Mouse (Mus musculus): ENCODE data around the gene Myo1c. TPM values are rescaled to one million over a fixed set of nuclear protein-coding genes. Genes with fewer than 3 reads are reported as not detected.

The Myo1c gene
- polyA plus RNA-seq, 1 experiment from 2014 or later, result 37.4 TPM

DNA sequence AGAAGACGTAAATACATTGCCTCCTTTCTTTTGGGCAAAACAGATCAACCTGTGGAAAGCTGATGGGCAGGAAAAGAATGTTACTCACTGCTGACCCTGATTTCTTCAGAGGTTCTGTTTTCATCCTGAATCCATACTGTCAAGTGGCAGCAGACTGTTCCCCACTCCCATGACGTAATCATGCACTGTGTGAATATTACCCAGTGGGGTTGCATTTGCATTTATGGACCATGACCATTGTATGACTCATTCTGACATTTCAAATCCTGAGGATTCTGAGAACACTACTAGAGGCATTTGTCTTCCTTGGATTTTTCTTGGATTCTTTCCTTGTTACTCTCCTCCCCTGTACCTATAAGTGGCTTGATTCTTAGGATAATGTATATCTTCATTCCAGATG, 53.4 kb downstream of the Myo1c start:
- Histone ChIP-seq H3K27me3 (replicated peaks; ENCODE audit: control insufficient read depth, insufficient read depth, low read length) (no peaks in the 10 kb centered on the region), H3K27ac (ENCODE audit: low read depth, low read length) (no peak overlapping the region)
- 94% methylated on average over 2 of the region's 2 CpGs for WGBS

GRCm38 (mm10) chr11:75713949-75714348, 63.6 kb downstream of the Myo1c start:
- Histone ChIP-seq H3K4me3 (ENCODE audit: low read depth, low read length) (no peak overlapping the region), H3K27me3 (replicated peaks; ENCODE audit: control insufficient read depth, insufficient read depth, low read length) (no peaks in the 10 kb centered on the region), H3K9me3 (ENCODE audit: control insufficient read depth, low read length) (no peaks in the 10 kb centered on the region), H3K36me3 (ENCODE audit: control insufficient read depth, insufficient read depth, low read length) (no peaks in the 10 kb centered on the region), H3K27ac (ENCODE audit: low read depth, low read length) (no peak overlapping the region), H3K4me2 (no peak overlapping the region), H3K4me1 (replicated peaks; ENCODE audit: control insufficient read depth, insufficient read depth, low read length) (no peaks in the 10 kb centered on the region), H3K9ac (ENCODE audit: low read depth, low read length) (no peak overlapping the region)
- WGBS, result 87% methylated on average over 1 of the region's 1 CpGs
- ATAC-seq (replicated peaks; ENCODE audit: low FRiP score) (no peak), DNase-seq (ENCODE audit: low spot score) (no peak)

More for the DNA sequence above, 53.4 kb downstream of the Myo1c start:
- Histone ChIP-seq H3K9me3 (ENCODE audit: control insufficient read depth, low read length) (no peaks in the 10 kb centered on the region), H3K4me3 (ENCODE audit: low read depth, low read length) (no peak overlapping the region), H3K4me1 (replicated peaks; ENCODE audit: control insufficient read depth, insufficient read depth, low read length) (no peaks in the 10 kb centered on the region), H3K9ac (ENCODE audit: low read depth, low read length) (no peak overlapping the region), H3K36me3 (ENCODE audit: control insufficient read depth, insufficient read depth, low read length) (peaks cover 37% of the 10 kb centered on the region), H3K4me2 (no peak overlapping the region)
- DNase-seq (ENCODE audit: low spot score) (no peak), ATAC-seq (replicated peaks; ENCODE audit: low FRiP score) (no peak)

GRCm38 (mm10) chr11:75715556-75715955, 65.3 kb downstream of the Myo1c start:
- ATAC-seq (replicated peaks; ENCODE audit: low FRiP score), result no peak
- Histone ChIP-seq H3K9me3 (ENCODE audit: control insufficient read depth, low read length) (no peaks in the 10 kb centered on the region), H3K36me3 (ENCODE audit: control insufficient read depth, insufficient read depth, low read length) (no peaks in the 10 kb centered on the region), H3K4me3 (ENCODE audit: low read depth, low read length) (no peak overlapping the region), H3K27me3 (replicated peaks; ENCODE audit: control insufficient read depth, insufficient read depth, low read length) (no peaks in the 10 kb centered on the region), H3K27ac (ENCODE audit: low read depth, low read length) (no peak overlapping the region), H3K9ac (ENCODE audit: low read depth, low read length) (no peak overlapping the region), H3K4me1 (replicated peaks; ENCODE audit: control insufficient read depth, insufficient read depth, low read length) (no peaks in the 10 kb centered on the region), H3K4me2 (peak overlapping the region; percentile 17; the same call in 1 of the 2 replicates)
- DNase-seq (ENCODE audit: low spot score), result no peak
- 40% methylated on average over 12 of the region's 12 CpGs for WGBS

DNA sequence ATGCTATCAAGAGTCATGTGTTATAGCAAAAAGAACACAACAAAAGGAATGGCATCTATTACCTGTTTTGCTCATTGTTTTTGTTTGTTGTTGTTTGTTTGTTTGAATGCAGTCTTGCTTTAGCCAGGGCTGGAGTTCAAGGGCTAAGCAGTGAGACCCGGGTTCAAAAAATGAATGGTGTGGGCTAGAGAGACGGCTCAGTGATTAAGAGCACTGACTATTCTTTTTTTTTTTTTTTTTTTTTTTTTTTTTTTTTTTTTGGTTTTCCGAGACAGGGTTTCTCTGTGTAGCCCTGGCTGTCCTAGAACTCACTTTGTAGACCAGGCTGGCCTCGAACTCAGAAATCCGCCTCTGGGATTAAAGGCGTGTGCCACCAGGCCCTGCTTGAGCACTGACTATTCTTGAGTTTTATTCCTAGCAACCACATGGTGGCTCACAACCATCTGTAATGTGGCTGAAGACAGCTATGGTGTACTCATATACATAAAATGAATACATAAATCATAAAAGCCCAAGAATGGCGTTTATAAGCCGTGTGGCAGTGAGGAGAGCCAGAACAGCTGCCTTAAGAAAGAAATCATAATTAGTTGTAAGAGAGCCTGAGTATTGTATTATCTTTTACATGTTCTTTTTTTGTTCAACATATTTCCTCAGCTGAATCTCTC, 66.5 kb downstream of the Myo1c start:
- H3K4me3 ChIP-seq (ENCODE audit: low read depth, low read length), result no peak overlapping the region
- 79% methylated on average over 8 of the region's 8 CpGs for WGBS

DNA sequence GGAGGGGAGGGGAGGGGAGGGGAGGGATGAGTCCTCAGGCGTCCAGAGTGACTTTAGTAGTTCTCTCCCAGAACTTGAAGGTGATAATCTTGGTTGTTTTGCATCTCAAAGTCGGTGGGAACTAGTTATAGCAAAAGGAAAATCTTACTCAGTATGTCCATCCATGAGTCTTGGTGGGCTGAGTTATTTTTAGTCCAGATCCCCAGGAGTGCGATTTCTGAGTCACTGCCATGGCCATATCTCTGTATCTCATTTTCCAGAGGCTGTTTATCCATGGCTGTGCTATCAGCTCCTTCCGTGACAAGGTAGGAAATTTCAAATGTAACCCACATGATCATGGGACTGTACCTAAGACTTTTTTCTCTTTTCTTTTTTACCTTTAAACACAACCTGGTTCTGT, 72.0 kb downstream of the Myo1c start:
- ATAC-seq (replicated peaks; ENCODE audit: low FRiP score), result no peak
- 34% methylated on average over 4 of the region's 4 CpGs for whole genome bisulfite sequencing
- Histone ChIP-seq H3K9ac (ENCODE audit: low read depth, low read length) (no peak overlapping the region), H3K36me3 (ENCODE audit: control insufficient read depth, insufficient read depth, low read length) (no peaks in the 10 kb centered on the region), H3K4me3 (ENCODE audit: low read depth, low read length) (no peak overlapping the region), H3K4me1 (replicated peaks; ENCODE audit: control insufficient read depth, insufficient read depth, low read length) (no peaks in the 10 kb centered on the region), H3K4me2 (no peak overlapping the region), H3K9me3 (ENCODE audit: control insufficient read depth, low read length) (no peaks in the 10 kb centered on the region; the same call in 1 of the 2 replicates), H3K27me3 (replicated peaks; ENCODE audit: control insufficient read depth, insufficient read depth, low read length) (no peaks in the 10 kb centered on the region), H3K27ac (ENCODE audit: low read depth, low read length) (no peak overlapping the region)
- DNase-seq (ENCODE audit: low spot score), result no peak

More for the DNA sequence above, 66.5 kb downstream of the Myo1c start:
- ATAC-seq (replicated peaks; ENCODE audit: low FRiP score), result no peak
- no peaks in the 10 kb centered on the region; the same call in 1 of the 2 replicates for H3K9me3 ChIP-seq (ENCODE audit: control insufficient read depth, low read length)
- H3K4me1 ChIP-seq (replicated peaks; ENCODE audit: control insufficient read depth, insufficient read depth, low read length), result no peaks in the 10 kb centered on the region
- no peak for DNase-seq (ENCODE audit: low spot score)
- H3K9ac ChIP-seq (ENCODE audit: low read depth, low read length), result no peak overlapping the region
- H3K36me3 ChIP-seq (ENCODE audit: control insufficient read depth, insufficient read depth, low read length), result no peaks in the 10 kb centered on the region
- no peaks in the 10 kb centered on the region for H3K27me3 ChIP-seq (replicated peaks; ENCODE audit: control insufficient read depth, insufficient read depth, low read length)
- H3K27ac ChIP-seq (ENCODE audit: low read depth, low read length), result no peak overlapping the region
- no peak overlapping the region for H3K4me2 ChIP-seq

Other genes with a start within 250 kb of the Myo1c start
- 217 and 224 TPM in 2 replicates for gene Serpinf1, start 227.8 kb upstream of the Myo1c start, polyA plus RNA-seq (2014; fragmentation: Nextera tagmentation; extraction: Ambion mirVana)
- gene Serpinf2, start 210.9 kb upstream of the Myo1c start, polyA plus RNA-seq (2014; fragmentation: Nextera tagmentation; extraction: Ambion mirVana), result 321 and 377 TPM in 2 replicates
- 21.8 and 21.9 TPM in 2 replicates for gene Wdr81, start 195.8 kb upstream of the Myo1c start, polyA plus RNA-seq (2014; fragmentation: Nextera tagmentation; extraction: Ambion mirVana)
- 29.8 and 33.0 TPM in 2 replicates for gene Tlcd2, start 188.8 kb upstream of the Myo1c start, polyA plus RNA-seq (2014; fragmentation: Nextera tagmentation; extraction: Ambion mirVana)
- gene Prpf8, start 163.7 kb upstream of the Myo1c start, polyA plus RNA-seq (2014; fragmentation: Nextera tagmentation; extraction: Ambion mirVana), result 105 and 119 TPM in 2 replicates
- 1.2 and 1.5 TPM in 2 replicates for gene Rilp, start 140.4 kb upstream of the Myo1c start, polyA plus RNA-seq (2014; fragmentation: Nextera tagmentation; extraction: Ambion mirVana)
- 7.0 and 7.8 TPM in 2 replicates for gene Scarf1, start 137.0 kb upstream of the Myo1c start, polyA plus RNA-seq (2014; fragmentation: Nextera tagmentation; extraction: Ambion mirVana)
- 5.5 and 7.8 TPM in 2 replicates for gene Slc43a2, start 118.8 kb upstream of the Myo1c start, polyA plus RNA-seq (2014; fragmentation: Nextera tagmentation; extraction: Ambion mirVana)
- gene Pitpna, start 62.4 kb upstream of the Myo1c start, polyA plus RNA-seq (2014; fragmentation: Nextera tagmentation; extraction: Ambion mirVana), result 63.2 and 65.1 TPM in 2 replicates
- 21.9 and 22.2 TPM in 2 replicates for gene Inpp5k, start 19.5 kb upstream of the Myo1c start, polyA plus RNA-seq (2014; fragmentation: Nextera tagmentation; extraction: Ambion mirVana)
- 70.4 and 71.1 TPM in 2 replicates for gene Crk, start 28.8 kb downstream of the Myo1c start, polyA plus RNA-seq (2014; fragmentation: Nextera tagmentation; extraction: Ambion mirVana)
- gene Ywhae, start 82.4 kb downstream of the Myo1c start, polyA plus RNA-seq (2014; fragmentation: Nextera tagmentation; extraction: Ambion mirVana), result 710 and 755 TPM in 2 replicates
- gene Doc2b, start 145.5 kb downstream of the Myo1c start, polyA plus RNA-seq (2014; fragmentation: Nextera tagmentation; extraction: Ambion mirVana), result 0.10 and 0.40 TPM in 2 replicates